Mouse (Mus musculus): ENCODE results near the gene Myl3. TPM values are rescaled to one million over a fixed set of nuclear protein-coding genes. Genes with fewer than 3 reads are reported as not detected.

Myl3 gene
- polyA plus RNA-seq, 1 experiment from 2014 or later = 1.1 TPM

DNA sequence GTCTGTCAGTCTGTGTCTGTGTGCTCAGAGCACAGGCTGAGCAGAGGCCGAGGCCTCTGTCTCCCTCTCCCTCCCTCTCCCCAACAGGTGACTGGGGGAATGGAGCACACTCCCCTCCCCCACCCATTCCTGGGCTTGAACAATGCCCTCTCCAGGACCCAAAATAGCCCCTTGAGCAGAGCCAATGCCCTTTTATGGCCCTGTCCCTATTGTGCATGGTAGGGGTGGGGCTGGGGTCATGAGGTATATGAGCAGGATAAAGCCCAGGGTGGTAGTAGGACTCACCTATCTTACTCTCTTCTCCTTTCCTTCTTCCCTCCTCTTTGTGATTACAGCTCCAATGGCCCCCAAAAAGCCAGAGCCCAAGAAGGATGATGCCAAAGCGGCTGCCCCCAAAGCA is 21.7 kb downstream of the Myl3 start:
- no peak overlapping the region for H3K4me2 ChIP-seq (ENCODE audit: low read length)
- H3K27ac ChIP-seq (ENCODE audit: low read depth, low read length) = no peak overlapping the region
- H3K27me3 ChIP-seq (replicated peaks; ENCODE audit: control insufficient read depth, insufficient read depth, low read length) = no peaks in the 10 kb centered on the region
- H3K4me1 ChIP-seq (ENCODE audit: control insufficient read depth, insufficient read depth, low read depth, low read length) = no peaks in the 10 kb centered on the region
- H3K9ac ChIP-seq (ENCODE audit: low read depth, low read length) = no peak overlapping the region
- no peak for ATAC-seq
- no peaks in the 10 kb centered on the region for H3K9me3 ChIP-seq (ENCODE audit: control insufficient read depth, low read length)
- WGBS = 59% methylated on average over 2 of the region's 2 CpGs
- H3K4me3 ChIP-seq (ENCODE audit: low read length) = no peak overlapping the region
- H3K36me3 ChIP-seq (ENCODE audit: control insufficient read depth, insufficient read depth, low read length) = no peaks in the 10 kb centered on the region

DNA sequence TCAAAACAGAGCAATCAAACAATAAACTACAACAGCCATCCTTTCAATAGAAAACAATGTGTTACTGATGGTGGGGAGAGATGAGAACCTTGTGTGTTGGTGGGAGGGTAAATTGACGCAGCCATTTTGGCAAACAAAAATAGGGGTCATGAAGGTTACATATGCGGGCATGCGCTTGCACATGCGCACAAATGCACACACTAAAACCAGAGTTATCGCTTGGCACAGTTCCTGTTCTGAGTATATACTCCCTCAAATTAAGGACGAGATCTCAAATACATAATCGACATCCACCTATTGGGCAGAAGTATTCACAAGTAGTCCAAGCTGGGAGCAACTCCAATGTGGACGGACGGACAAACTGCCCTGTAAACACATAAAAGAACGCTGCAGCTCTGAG is 30.7 kb downstream of the Myl3 start:
- Histone ChIP-seq H3K27ac (ENCODE audit: low read depth, low read length) (no peak overlapping the region), H3K4me2 (ENCODE audit: low read length) (no peak overlapping the region), H3K4me3 (ENCODE audit: low read length) (no peak overlapping the region), H3K27me3 (replicated peaks; ENCODE audit: control insufficient read depth, insufficient read depth, low read length) (no peaks in the 10 kb centered on the region), H3K36me3 (ENCODE audit: control insufficient read depth, insufficient read depth, low read length) (no peaks in the 10 kb centered on the region), H3K9ac (ENCODE audit: low read depth, low read length) (no peak overlapping the region), H3K9me3 (ENCODE audit: control insufficient read depth, low read length) (no peaks in the 10 kb centered on the region), H3K4me1 (ENCODE audit: control insufficient read depth, insufficient read depth, low read depth, low read length) (no peaks in the 10 kb centered on the region)
- ATAC-seq = no peak
- WGBS = 94% methylated on average over 10 of the region's 10 CpGs

DNA sequence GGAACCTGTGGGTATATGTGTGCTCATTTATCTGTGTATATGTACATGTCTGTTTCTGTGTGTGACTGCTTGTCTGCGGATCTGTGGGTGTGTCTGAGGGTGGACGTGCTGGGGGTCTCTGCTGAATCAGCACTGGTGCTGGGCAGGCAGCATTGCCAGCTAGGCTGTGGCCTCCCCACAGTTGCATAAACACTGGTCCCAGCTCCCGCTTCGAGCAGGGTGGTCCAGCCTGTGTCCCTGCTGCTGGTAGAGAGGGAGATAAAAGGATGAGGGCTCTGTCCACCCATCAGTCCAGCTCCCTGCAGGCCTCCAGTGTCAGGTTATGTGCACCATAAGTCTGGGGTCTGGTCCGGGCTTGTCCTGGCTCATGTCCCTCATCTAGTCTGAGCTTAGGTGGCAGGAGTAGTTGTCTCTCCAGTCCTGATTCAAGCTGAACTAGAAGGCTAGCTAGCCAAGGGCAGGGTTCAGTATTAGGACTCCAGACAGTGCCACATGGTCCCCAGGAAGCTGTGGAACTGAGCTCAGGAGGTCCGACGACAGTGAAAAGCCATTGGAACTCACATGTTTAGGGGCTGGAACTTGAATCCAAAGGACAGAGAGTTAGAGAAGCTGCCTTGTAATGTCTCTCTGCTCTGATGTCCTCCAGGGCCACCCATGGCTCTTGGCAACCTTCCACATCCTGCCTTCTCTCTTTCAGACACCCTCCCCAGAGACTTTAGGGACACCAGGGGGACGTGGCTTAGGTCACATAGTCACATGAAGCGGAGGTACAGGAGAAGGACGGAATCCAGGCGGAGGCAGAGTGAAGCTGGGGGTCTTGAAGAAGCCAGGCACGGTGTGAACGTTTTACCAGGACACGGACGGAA is 33.0 kb downstream of the Myl3 start:
- ATAC-seq = no peak
- 74% methylated on average over 15 of the region's 15 CpGs for WGBS

DNA sequence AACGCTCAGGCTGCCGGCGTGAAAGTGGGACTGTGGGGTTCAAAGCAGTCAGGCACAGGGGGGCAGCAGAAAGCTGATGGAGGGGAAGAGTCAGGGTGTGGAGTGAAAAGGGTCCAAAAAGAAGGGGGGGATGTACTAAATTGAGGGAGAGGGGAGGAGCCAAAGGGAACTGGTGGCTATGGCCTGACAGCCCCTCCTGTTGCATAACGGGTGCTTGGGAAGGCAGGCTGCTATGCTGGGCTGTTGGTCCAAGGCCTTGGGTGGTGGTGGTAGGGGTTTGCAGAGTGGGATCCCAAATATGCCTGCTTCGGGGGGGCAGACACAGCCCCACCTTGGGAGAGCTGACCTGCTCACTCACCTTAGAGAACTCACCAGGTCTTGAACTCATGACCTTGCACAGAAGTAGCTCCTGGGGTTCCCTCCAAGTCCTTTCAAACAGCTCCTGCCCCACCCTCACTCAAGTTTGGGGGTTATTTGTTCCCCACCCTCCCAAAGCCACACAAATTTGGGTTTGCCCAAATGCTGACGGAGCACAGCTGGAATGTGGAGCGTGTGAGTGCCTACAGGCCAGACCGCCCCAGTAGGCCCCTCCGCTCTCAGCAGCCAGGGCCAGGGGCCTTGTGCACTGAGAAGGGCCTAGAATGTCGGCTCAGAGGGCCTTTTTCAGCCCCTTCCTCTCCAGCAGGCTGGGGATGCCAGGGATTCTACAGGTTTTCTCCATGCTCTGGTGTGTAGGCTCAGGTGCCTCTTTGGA is 33.8 kb downstream of the Myl3 start:
- Histone ChIP-seq H3K9me3 (ENCODE audit: control insufficient read depth, low read length) (no peaks in the 10 kb centered on the region), H3K4me2 (ENCODE audit: low read length) (no peak overlapping the region), H3K9ac (ENCODE audit: low read depth, low read length) (no peak overlapping the region), H3K4me1 (ENCODE audit: control insufficient read depth, insufficient read depth, low read depth, low read length) (peaks cover 2% of the 10 kb centered on the region; the same call in 1 of the 2 replicates), H3K4me3 (ENCODE audit: low read length) (no peak overlapping the region), H3K27me3 (replicated peaks; ENCODE audit: control insufficient read depth, insufficient read depth, low read length) (no peaks in the 10 kb centered on the region), H3K36me3 (ENCODE audit: control insufficient read depth, insufficient read depth, low read length) (no peaks in the 10 kb centered on the region), H3K27ac (ENCODE audit: low read depth, low read length) (no peak overlapping the region)
- ATAC-seq = no peak
- WGBS = 80% methylated on average over 10 of the region's 10 CpGs

More for the DNA sequence above, 33.0 kb downstream of the Myl3 start:
- Histone ChIP-seq H3K27ac (ENCODE audit: low read depth, low read length) (no peak overlapping the region), H3K36me3 (ENCODE audit: control insufficient read depth, insufficient read depth, low read length) (no peaks in the 10 kb centered on the region), H3K27me3 (replicated peaks; ENCODE audit: control insufficient read depth, insufficient read depth, low read length) (no peaks in the 10 kb centered on the region), H3K4me2 (ENCODE audit: low read length) (no peak overlapping the region), H3K9me3 (ENCODE audit: control insufficient read depth, low read length) (no peaks in the 10 kb centered on the region), H3K4me1 (ENCODE audit: control insufficient read depth, insufficient read depth, low read depth, low read length) (no peaks in the 10 kb centered on the region), H3K9ac (ENCODE audit: low read depth, low read length) (peak overlapping the region; percentile 9; the same call in 1 of the 2 replicates), H3K4me3 (ENCODE audit: low read length) (no peak overlapping the region)

DNA sequence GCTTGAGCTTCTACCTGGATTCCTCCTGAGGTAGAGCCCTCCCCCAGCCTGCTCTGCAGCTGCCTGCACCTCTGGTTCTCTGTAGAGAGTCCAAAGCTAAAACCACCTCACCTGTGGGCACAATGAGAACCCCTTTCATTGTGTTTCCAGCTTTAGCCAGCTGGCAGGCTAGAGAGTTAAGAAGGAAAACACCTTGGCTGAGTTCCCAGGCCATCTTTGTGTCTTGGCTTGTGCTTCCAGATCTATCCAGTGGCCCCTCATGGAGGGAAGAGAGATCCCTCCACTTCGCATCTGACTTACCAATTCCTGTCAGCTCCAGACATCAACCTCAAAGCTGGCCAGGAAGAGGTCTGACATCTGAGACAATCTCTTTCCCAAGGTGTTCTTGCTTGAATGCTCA is 36.4 kb downstream of the Myl3 start:
- 75% methylated on average over 1 of the region's 1 CpGs for WGBS
- Histone ChIP-seq H3K4me2 (ENCODE audit: low read length) (no peak overlapping the region), H3K9ac (ENCODE audit: low read depth, low read length) (no peak overlapping the region), H3K36me3 (ENCODE audit: control insufficient read depth, insufficient read depth, low read length) (no peaks in the 10 kb centered on the region), H3K9me3 (ENCODE audit: control insufficient read depth, low read length) (no peaks in the 10 kb centered on the region), H3K4me1 (ENCODE audit: control insufficient read depth, insufficient read depth, low read depth, low read length) (peaks cover 5% of the 10 kb centered on the region; the same call in 1 of the 2 replicates), H3K27ac (ENCODE audit: low read depth, low read length) (no peak overlapping the region), H3K4me3 (ENCODE audit: low read length) (no peak overlapping the region), H3K27me3 (replicated peaks; ENCODE audit: control insufficient read depth, insufficient read depth, low read length) (no peaks in the 10 kb centered on the region)
- ATAC-seq = no peak

DNA sequence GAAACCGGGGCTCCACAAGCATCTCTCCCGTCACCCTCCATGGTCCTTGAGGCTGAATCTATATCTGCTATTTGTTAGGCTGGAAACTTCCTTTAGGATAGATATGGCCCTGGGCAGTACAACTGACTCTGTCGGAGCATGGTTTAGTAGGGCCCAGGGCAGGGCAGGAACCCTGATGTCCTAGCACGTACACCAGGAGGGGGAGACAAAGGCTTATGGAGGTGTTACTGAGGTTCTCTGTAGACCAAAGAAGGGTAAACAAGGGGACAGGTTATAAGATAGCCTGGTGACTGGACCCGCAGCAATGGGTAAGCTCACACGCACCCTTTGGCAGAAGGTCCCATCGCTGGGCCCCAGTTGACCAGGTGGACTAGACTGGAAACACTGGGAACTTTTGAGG is 36.9 kb downstream of the Myl3 start:
- no peak for ATAC-seq
- H3K9me3 ChIP-seq (ENCODE audit: control insufficient read depth, low read length) = no peaks in the 10 kb centered on the region
- 87% methylated on average over 7 of the region's 7 CpGs for WGBS
- no peak overlapping the region for H3K4me2 ChIP-seq (ENCODE audit: low read length)
- H3K27ac ChIP-seq (ENCODE audit: low read depth, low read length) = no peak overlapping the region
- no peak overlapping the region for H3K4me3 ChIP-seq (ENCODE audit: low read length)
- H3K36me3 ChIP-seq (ENCODE audit: control insufficient read depth, insufficient read depth, low read length) = no peaks in the 10 kb centered on the region
- no peaks in the 10 kb centered on the region for H3K27me3 ChIP-seq (replicated peaks; ENCODE audit: control insufficient read depth, insufficient read depth, low read length)
- no peak overlapping the region for H3K9ac ChIP-seq (ENCODE audit: low read depth, low read length)
- H3K4me1 ChIP-seq (ENCODE audit: control insufficient read depth, insufficient read depth, low read depth, low read length) = peaks cover 5% of the 10 kb centered on the region; the same call in 1 of the 2 replicates

DNA sequence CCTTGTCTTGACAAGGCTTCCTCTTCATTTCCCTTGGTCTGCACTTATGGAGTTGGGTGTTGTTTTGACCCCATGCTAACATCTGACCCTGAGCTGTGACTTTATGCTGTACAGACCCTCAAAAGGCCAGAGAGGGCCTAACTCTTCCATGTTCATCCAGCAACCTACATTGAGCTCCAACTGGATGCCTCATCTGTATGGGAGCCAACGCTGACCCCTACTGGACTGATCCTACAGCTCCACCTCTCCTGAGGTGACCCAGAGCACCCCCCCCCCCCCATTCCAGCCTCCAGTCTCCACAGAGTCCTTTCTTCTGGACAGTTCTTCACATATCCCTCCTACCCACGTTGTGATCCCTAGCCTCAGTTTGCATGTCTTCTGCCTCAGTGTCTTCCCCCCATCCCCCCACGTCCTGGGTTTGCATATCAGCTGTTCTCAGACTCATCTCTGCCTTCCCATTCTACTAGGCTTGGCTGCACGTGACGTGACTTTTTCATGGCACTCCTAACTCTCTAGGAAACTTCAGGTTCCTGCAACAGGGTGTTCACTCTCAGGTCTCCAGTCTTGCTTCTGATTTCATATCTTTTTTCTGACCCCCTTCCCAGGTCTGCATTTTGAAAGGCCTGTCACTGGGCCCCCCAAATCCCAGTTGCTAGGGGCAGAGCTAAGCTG is 37.7 kb downstream of the Myl3 start:
- H3K36me3 ChIP-seq (ENCODE audit: control insufficient read depth, insufficient read depth, low read length) = no peaks in the 10 kb centered on the region
- peaks cover 5% of the 10 kb centered on the region; the same call in 1 of the 2 replicates for H3K4me1 ChIP-seq (ENCODE audit: control insufficient read depth, insufficient read depth, low read depth, low read length)
- H3K27ac ChIP-seq (ENCODE audit: low read depth, low read length) = no peak overlapping the region
- 53% methylated on average over 5 of the region's 5 CpGs for WGBS
- no peak overlapping the region for H3K4me2 ChIP-seq (ENCODE audit: low read length)
- H3K9ac ChIP-seq (ENCODE audit: low read depth, low read length) = no peak overlapping the region
- H3K9me3 ChIP-seq (ENCODE audit: control insufficient read depth, low read length) = no peaks in the 10 kb centered on the region
- no peaks in the 10 kb centered on the region for H3K27me3 ChIP-seq (replicated peaks; ENCODE audit: control insufficient read depth, insufficient read depth, low read length)
- ATAC-seq = no peak
- no peak overlapping the region for H3K4me3 ChIP-seq (ENCODE audit: low read length)

DNA sequence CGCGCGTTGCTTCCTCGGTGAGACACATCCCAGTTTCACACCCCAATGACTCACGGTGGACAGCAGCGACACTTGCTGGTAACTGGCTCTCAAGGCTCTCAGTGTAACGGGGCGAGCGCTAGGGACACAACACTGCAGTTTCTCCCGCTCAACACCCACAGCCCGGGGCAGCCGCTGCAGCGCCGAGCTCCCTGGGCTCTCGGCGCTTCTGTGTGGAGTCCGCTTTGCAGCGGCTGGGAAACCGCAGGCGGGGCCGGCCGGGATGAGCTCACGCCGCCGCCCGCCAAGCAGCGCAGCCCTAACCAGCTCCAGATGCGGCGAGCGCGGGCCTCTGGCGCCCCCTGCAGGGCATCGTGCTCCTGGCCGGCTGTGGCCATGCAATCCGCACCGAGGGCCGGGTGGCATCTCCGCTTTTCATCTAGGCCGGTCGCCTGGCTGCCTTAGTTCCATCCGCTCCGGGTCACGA is 39.6 kb downstream of the Myl3 start:
- Histone ChIP-seq H3K4me3 (ENCODE audit: low read length) (peak overlapping the region; percentile 59), H3K27me3 (replicated peaks; ENCODE audit: control insufficient read depth, insufficient read depth, low read length) (no peaks in the 10 kb centered on the region), H3K4me1 (ENCODE audit: control insufficient read depth, insufficient read depth, low read depth, low read length) (peaks cover 5% of the 10 kb centered on the region; the same call in 1 of the 2 replicates), H3K4me2 (ENCODE audit: low read length) (peak overlapping the region; percentile 62), H3K36me3 (ENCODE audit: control insufficient read depth, insufficient read depth, low read length) (no peaks in the 10 kb centered on the region), H3K27ac (ENCODE audit: low read depth, low read length) (peak overlapping the region; percentile 88), H3K9ac (ENCODE audit: low read depth, low read length) (peak overlapping the region; percentile 84), H3K9me3 (ENCODE audit: control insufficient read depth, low read length) (no peaks in the 10 kb centered on the region)
- WGBS = under 1% methylated on average over 42 of the region's 43 CpGs
- ATAC-seq = peak; percentile 97
